Mouse (Mus musculus) stomach, embryonic 16.5 days (tissue): ENCODE results near the gene Slco3a1. TPM values are rescaled to one million over a fixed set of nuclear protein-coding genes. Genes with fewer than 3 reads are reported as not detected.
A peak's percentile ranks its signal among the peaks of the same experiment; 100 is the strongest.

Experiments
- ATAC-seq: fragments of 200-750 bp; cut with Nextera tagmentation; 2 replicates; pipeline ENCODE4 v1.8.0; 2017; ENCODE audit warnings: moderate number of reproducible peaks, moderate TSS enrichment; ENCODE audit not compliant: insufficient read depth, low FRiP score
- H3K27ac ChIP-seq: fragments of 300-500 bp; sonication (generic); 2 replicates; pipeline ENCODE4 v1.5.1; 2014; ENCODE audit warnings: low read length
- H3K27me3 ChIP-seq: fragments of 300-500 bp; sonication (generic); 2 replicates; pipeline ENCODE4 v1.6.1; 2014; ENCODE audit warnings: low read length, control low read depth, mixed read lengths; ENCODE audit not compliant: control insufficient read depth, insufficient read depth
- H3K36me3 ChIP-seq: fragments of 300-500 bp; sonication (generic); 2 replicates; pipeline ENCODE4 v1.6.1; 2014; ENCODE audit warnings: low read length; ENCODE audit not compliant: control insufficient read depth, insufficient read depth
- H3K4me1 ChIP-seq: fragments of 300-500 bp; sonication (generic); 2 replicates; pipeline ENCODE4 v1.6.1; 2014; ENCODE audit warnings: low read length, control low read depth, mixed read lengths; ENCODE audit not compliant: control insufficient read depth, insufficient read depth
- H3K4me2 ChIP-seq: fragments of 300-500 bp; sonication (generic); 2 replicates; pipeline ENCODE4 v1.6.1; 2014; ENCODE audit warnings: low read depth, low read length, mixed read lengths
- H3K4me3 ChIP-seq: fragments of 300-500 bp; sonication (generic); replicated peaks from 2 replicates; pipeline ENCODE4 v1.5.1; 2014; ENCODE audit warnings: mild to moderate bottlenecking, low read length
- H3K9ac ChIP-seq: fragments of 300-500 bp; sonication (generic); 2 replicates; pipeline ENCODE4 v1.6.1; 2014; ENCODE audit warnings: low read length
- H3K9me3 ChIP-seq: fragments of 300-500 bp; sonication (generic); replicated peaks from 2 replicates; pipeline ENCODE4 v1.6.1; 2016; ENCODE audit warnings: low read length, control low read depth; ENCODE audit not compliant: control insufficient read depth
- WGBS: fragments of 180-500 bp; shearing (Covaris S2); extraction: QIAGEN DNeasy Blood & Tissue Kit; methylation state at CpG from one replicate; pipeline ENCODE4 v1.1.7; 2014; 5-methylcytosine and 5-hydroxymethylcytosine counted together
- polyA plus RNA-seq: library from polyadenylated mRNA; unstranded; fragments of >200 nt; fragmentation: Nextera tagmentation; extraction: Ambion mirVana; gene quantifications from 2 replicates; pipeline ENCODE4 v1.2.1, GENCODE M21; 2015

Slco3a1 gene
- polyA plus RNA-seq, 1 experiment from 2014 or later: 10.7 TPM

DNA sequence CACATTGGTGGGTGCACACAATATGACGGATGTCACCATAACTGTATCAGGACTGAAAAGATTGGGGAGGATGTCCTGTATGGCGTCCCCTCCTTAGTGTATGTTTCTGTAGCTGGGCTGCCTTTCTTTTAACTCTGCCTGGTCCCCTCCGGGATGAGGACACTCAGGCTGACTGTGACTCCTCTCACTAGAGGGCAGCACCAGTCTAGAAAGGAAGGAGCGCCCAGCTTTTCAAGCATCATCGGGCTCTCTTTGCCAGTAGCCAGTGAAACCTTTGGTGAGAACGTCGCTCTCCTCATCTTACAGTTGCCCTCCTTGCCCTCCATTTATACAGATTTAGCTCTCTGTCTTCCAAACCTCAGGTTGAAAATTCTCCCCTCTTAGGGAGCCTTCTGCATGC is 187.2 kb downstream of the Slco3a1 start:
- H3K4me1 ChIP-seq: peaks cover 8% of the 10 kb centered on the region
- no peaks in the 10 kb centered on the region for H3K36me3 ChIP-seq
- H3K9ac ChIP-seq: no peak overlapping the region
- no peak for ATAC-seq
- no peak overlapping the region for H3K27ac ChIP-seq
- H3K9me3 ChIP-seq: no peaks in the 10 kb centered on the region
- WGBS: 40% methylated on average over 7 of the region's 7 CpGs
- no peak overlapping the region for H3K4me3 ChIP-seq
- H3K27me3 ChIP-seq: no peaks in the 10 kb centered on the region
- no peak overlapping the region for H3K4me2 ChIP-seq

DNA sequence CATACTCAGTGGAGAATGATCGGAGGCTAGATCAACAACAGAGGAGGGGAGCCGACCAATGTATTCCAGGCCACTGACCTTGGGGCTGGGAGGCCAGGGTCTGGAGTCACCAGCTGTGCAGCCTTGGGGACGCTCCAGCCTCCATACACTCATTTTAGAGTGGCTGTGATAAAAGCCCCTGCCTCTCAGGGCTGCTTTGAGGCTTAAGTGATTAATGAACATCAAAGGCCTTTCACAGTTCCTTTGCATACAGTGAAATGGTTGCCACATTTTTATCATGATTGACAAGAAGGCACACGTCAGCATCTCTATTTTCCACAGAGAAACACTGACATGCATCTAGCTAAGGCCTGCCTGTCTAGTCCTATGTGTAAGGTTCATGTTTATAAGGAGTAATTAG is 189.0 kb downstream of the Slco3a1 start:
- Histone ChIP-seq H3K4me2 (no peak overlapping the region), H3K9me3 (no peaks in the 10 kb centered on the region), H3K9ac (no peak overlapping the region), H3K27me3 (no peaks in the 10 kb centered on the region), H3K4me3 (no peak overlapping the region), H3K36me3 (no peaks in the 10 kb centered on the region), H3K27ac (no peak overlapping the region), H3K4me1 (peaks cover 10% of the 10 kb centered on the region; the same call in 1 of the 2 replicates)
- ATAC-seq: no peak
- whole genome bisulfite sequencing: 45% methylated on average over 4 of the region's 4 CpGs

DNA sequence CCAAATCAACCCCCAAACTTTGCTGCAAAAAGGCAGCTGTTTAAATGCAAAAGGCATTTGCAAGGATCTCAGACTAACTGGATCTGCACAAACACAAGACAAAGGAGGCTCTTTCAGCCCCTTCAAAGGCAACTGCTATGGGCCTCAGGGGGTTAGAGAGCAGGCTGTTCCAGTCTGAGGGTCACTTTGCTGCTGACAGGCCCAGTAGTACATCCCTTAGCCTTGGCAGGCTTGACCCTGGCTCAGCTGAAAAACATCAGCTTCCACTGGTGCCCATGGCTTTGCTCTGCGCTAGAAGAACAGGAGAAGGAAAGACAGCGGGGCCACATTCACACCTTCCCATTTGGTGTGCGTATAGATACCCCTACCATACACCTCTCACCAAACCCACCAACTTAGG is 189.6 kb downstream of the Slco3a1 start:
- Histone ChIP-seq H3K27ac (no peak overlapping the region), H3K36me3 (no peaks in the 10 kb centered on the region), H3K27me3 (no peaks in the 10 kb centered on the region), H3K9me3 (no peaks in the 10 kb centered on the region), H3K9ac (no peak overlapping the region), H3K4me3 (no peak overlapping the region), H3K4me2 (no peak overlapping the region), H3K4me1 (peaks cover 10% of the 10 kb centered on the region; the same call in 1 of the 2 replicates)
- ATAC-seq: no peak
- 90% methylated on average over 3 of the region's 3 CpGs for WGBS

DNA sequence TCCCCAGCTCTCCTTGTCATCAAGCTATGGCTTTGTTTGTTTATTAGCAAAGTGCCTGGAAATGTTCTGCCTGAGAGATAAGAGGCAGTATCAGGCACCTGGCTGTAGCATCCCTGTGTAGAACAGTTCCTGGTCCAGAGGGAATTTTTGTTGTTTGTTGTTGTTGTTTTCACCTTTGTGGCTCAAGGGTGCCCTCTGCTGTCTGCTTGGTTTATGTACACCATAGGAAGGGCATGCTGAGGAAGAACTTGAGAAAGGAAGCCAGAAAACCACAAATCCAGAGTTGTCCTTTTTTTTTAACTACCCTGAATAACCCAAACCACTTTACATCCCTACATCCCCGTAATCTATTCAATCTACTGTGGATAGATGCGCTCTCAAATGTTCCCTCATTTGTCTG is 191.1 kb downstream of the Slco3a1 start:
- WGBS: 66% methylated on average over 2 of the region's 2 CpGs
- Histone ChIP-seq H3K4me1 (peaks cover 10% of the 10 kb centered on the region; the same call in 1 of the 2 replicates), H3K9me3 (no peaks in the 10 kb centered on the region), H3K4me3 (no peak overlapping the region), H3K36me3 (no peaks in the 10 kb centered on the region), H3K27me3 (no peaks in the 10 kb centered on the region), H3K9ac (no peak overlapping the region), H3K27ac (no peak overlapping the region), H3K4me2 (no peak overlapping the region)
- ATAC-seq: no peak

DNA sequence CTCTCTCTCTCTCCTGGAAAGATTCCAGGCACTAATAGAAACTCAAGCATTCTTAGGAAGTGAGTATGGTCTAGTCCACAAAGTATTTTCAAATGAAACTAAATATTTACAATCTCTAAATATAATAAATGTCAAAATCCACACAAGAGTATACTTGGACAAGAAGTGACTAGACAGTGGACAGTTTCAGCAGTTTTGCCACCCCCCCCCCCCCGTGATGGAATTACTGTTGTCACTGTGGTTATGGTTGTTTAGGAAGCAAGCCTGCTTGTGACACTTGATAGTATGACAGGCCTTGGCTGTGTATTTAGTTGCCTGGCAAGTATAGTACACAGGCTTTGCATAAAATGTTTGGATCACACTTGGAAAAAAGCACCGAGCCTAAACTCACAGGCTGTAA is 192.9 kb downstream of the Slco3a1 start:
- Histone ChIP-seq H3K4me3 (no peak overlapping the region), H3K4me1 (peaks cover 10% of the 10 kb centered on the region; the same call in 1 of the 2 replicates), H3K9ac (no peak overlapping the region), H3K36me3 (no peaks in the 10 kb centered on the region), H3K4me2 (no peak overlapping the region), H3K9me3 (no peaks in the 10 kb centered on the region), H3K27me3 (no peaks in the 10 kb centered on the region), H3K27ac (no peak overlapping the region)
- ATAC-seq: peak; percentile 34; the same call in 1 of the 2 replicates
- 38% methylated on average over 2 of the region's 2 CpGs for WGBS

DNA sequence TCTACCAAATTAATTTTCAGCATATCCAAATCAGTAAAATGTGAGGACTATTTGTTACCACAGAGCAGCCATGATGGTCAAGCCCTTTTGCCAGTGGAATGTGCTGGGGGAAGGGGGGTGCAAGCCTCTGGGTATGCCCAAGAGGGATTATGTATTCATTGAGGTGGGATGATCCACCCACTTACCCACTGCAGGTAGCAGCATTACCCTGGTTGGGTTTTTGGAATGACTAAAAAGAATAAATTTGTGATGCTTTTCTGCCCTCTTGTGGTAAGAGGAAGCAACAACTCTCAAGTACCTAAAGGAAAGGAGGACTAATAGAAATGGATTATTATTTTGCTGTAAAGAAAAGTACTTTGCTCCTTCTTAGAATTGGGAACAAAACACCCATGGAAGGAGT is 197.6 kb downstream of the Slco3a1 start:
- Histone ChIP-seq H3K9me3 (no peaks in the 10 kb centered on the region), H3K4me2 (no peak overlapping the region), H3K27me3 (no peaks in the 10 kb centered on the region), H3K4me1 (peaks cover 5% of the 10 kb centered on the region; the same call in 1 of the 2 replicates), H3K27ac (no peak overlapping the region), H3K36me3 (no peaks in the 10 kb centered on the region), H3K9ac (no peak overlapping the region), H3K4me3 (no peak overlapping the region)
- ATAC-seq: no peak

DNA sequence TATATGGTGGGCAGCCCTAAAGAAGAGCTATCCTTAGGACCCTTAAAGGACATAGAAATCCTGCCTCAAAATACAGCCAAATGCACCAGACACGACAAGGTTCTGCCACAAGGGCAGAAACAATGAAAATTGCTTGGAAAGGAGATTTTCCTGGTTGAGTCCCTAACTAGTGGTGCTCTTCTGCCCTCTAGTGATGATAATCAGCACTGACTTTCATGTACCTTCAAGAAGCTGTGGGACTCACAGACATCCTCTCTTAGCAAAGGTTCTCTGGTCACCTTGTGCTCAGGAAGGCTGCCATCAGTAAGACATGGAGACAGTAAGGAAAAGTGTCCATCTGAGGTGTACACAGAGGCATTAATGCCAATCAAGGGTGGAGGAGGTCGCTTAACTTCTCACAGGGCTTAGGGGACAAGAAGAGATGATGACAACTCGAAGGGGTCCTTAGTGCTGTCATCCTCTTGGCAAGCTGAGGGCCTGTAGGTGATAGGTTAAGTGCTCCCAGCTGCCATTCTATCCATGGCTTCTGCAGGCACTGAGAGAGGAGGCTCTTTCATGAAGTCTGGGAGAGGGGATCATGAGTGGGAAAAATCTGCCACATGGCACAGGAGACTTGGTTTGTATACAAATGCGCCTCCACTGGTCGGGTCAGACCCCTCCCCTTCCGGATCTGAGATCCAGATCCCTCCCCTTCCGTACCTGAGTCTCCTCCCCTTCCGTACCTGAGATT is 199.9 kb downstream of the Slco3a1 start:
- 48% methylated on average over 8 of the region's 8 CpGs for WGBS
- H3K4me1 ChIP-seq: no peaks in the 10 kb centered on the region
- 0 out of 2 replicates have a peak overlapping the region, but pooled peaks have one; percentile 4 for H3K9ac ChIP-seq
- no peaks in the 10 kb centered on the region for H3K36me3 ChIP-seq
- no peaks in the 10 kb centered on the region for H3K27me3 ChIP-seq
- no peak overlapping the region for H3K27ac ChIP-seq
- H3K4me3 ChIP-seq: no peak overlapping the region
- ATAC-seq: 0 out of 2 replicates have a peak, but pooled peaks have one; percentile 34
- H3K9me3 ChIP-seq: no peaks in the 10 kb centered on the region
- no peak overlapping the region for H3K4me2 ChIP-seq

DNA sequence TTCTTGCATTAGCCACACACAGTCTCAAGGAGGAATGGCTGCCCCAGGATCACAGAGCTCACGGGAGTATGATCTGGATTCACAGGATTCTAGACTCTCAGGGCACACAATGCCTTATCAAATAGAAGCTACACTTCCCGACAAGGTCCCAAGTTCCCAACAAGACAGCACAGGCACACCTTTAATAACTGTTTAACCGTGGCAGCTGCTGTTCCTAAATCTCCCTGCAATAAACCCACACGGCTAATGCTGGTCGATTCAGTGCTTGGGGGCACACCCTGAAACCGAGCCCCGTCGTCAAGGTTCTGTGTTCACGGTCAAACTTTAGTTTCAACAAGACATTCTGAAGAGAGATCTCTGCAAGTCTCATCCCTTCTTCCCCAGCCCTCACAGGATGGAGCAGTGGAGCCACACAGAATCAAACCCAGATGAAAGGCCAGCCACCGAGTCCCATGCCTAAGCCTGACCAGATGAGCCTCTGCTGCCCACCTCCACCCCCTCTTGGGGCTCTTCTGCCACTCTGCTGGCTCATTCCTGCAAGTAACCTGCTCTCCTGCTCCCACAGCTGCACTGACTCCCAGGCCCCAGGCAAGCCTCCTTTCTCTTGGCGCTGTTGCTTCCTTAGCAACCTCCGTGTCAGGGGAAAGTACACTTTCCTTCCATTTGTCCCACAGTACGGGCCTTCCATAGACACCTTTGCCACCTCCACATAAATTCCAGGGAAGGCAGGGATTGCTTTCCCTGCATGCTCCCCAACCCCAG is 200.7 kb downstream of the Slco3a1 start:
- 0 out of 2 replicates have a peak, but pooled peaks have one; percentile 11 for ATAC-seq
- no peak overlapping the region for H3K4me3 ChIP-seq
- no peaks in the 10 kb centered on the region for H3K9me3 ChIP-seq
- H3K9ac ChIP-seq: 0 out of 2 replicates have a peak overlapping the region, but pooled peaks have one; percentile 4
- H3K27ac ChIP-seq: no peak overlapping the region
- H3K4me2 ChIP-seq: no peak overlapping the region
- H3K27me3 ChIP-seq: no peaks in the 10 kb centered on the region
- H3K4me1 ChIP-seq: no peaks in the 10 kb centered on the region
- 61% methylated on average over 13 of the region's 13 CpGs for WGBS
- H3K36me3 ChIP-seq: no peaks in the 10 kb centered on the region

DNA sequence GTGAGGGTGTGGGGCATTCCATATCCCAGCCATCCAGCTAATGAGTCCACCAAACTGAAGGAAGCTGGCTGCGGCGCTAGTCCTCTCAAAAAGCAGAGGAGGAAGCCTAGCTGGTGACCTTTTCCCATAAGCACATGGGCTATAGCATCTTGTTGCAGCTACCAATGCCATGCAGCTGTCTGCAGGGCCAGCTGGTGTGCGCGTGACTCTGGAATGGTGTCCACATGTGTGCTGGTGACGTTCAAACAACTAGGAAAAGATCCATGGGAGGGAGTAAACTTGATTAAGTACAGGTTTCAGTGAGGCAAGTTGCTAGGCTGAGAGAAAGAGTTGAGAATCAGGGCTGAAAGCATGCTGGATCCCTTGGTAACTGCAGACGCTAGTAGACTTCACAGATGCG is 201.3 kb downstream of the Slco3a1 start:
- Histone ChIP-seq H3K4me3 (no peak overlapping the region), H3K4me2 (no peak overlapping the region), H3K36me3 (no peaks in the 10 kb centered on the region), H3K4me1 (no peaks in the 10 kb centered on the region), H3K9ac (no peak overlapping the region), H3K27me3 (no peaks in the 10 kb centered on the region), H3K9me3 (no peaks in the 10 kb centered on the region), H3K27ac (no peak overlapping the region)
- WGBS: 78% methylated on average over 7 of the region's 7 CpGs
- no peak for ATAC-seq
